Mouse (Mus musculus): ENCODE data around the gene Shisa8.
A peak's percentile ranks its signal among the peaks of the same experiment; 100 is the strongest.

Gene Shisa8

GRCm38 (mm10) chr15:82170437-82171377 is 41.9 kb downstream of the Shisa8 start:
- DNase-seq: no peak

GRCm38 (mm10) chr15:82169671-82170070 is 42.9 kb downstream of the Shisa8 start:
- no peak for DNase-seq

- DNase-seq: peak; percentile 63
Observed at GRCm38 (mm10) chr15:82167201-82168168, 45.1 kb downstream of the Shisa8 start.

DNA sequence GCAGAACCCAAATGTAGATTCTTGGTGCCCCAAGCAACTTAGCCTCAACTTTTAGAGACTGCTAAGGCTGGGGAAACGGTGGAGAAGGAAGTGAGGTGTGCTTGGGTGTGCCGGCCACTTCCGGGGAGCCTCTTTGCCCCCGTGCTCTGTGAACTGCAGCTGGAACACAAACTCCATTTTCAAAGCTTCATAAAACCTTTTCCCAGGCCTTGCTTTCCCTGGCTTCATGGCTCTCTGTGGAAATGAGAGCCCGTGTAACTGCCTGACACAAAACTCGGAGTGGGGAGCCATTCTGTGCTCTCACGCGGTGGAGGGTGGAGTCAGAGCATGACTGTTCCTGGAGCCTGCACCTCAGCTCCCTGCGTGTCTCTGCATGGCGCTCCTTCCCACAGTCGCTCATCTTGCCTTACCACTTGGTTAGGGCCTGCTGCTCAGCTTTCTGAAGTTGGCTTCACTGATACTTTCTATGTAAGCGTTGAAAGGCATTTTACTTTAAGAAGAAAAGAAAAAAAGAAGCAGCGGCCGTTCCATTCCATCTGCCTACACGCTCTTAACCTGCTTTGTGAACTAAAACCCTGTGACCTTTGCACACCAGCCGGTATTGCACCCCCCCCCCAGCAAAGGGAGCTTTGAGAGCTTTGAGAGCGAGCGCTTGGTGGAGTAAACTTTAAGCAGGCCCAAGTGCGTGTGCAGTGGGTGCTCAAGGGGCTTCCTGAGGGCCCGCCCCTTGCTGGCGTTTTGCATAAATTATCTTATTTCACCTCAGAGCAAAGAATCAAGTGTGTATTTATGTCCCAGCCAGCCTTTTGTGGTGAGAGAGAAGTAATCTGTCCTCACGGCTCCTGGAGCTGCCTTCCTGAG is 46.1 kb downstream of the Shisa8 start:
- DNase-seq: peak; percentile 40

DNA sequence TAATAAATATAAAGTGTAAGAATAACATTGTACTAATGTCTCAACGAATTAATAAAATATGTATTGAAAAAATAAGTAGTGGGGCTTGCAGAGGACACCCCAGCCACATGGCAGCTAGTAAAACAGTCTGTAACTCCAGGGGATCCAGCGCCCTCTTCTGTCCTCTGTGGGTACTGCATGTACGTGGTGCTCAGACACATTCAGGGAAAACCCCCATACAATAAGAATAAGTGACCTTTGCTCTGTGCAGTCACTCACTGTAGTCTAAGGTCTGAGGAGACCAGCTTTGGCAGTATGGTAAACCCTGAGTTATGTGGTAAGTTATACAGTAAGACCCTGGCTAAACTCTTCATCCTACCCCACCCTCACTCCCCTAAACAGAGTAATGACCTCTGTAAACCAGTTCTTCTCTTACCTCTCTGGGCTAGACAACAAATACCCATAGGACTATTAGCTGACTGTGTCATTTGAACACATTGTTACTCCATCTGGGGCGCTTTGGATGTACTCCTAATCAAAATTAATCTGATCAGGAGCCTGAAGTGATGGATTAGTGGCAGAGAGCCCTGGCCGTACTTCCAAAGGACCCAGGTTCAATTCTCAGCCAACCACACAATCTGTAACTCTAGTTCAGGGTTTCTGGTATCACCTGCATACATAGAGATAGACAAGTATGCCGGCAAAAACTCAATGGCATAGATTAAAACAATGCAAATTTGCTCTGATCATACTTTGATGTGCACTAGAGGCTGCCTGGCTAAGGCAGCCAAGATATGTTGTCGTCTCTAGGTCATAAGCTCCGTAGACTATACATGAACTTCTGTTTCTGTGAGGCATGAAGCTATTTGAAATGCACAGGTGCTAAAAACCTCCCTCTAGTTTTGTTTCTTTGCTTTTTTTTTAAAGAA is 47.0 kb downstream of the Shisa8 start:
- DNase-seq: peak; percentile 82

GRCm38 (mm10) chr15:82164496-82164895 is 48.1 kb downstream of the Shisa8 start:
- DNase-seq: no peak

DNA sequence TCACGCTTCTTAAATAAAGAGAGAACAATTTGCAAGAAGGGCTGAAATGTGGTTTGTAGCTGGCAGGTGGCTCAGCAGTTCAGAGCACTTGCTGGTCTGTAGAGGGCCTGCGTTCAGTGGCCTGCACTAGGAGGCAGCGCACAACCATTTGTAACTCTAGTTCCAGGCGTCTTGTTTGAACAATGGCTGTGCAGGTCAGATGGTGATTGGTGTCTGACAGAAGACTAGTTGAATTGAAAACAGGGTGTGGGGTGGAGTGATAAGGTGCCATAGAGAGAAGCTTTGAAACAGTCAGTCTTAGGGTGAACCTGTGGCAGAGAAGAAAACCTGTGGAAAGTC is 48.6 kb downstream of the Shisa8 start:
- no peak for DNase-seq

DNA sequence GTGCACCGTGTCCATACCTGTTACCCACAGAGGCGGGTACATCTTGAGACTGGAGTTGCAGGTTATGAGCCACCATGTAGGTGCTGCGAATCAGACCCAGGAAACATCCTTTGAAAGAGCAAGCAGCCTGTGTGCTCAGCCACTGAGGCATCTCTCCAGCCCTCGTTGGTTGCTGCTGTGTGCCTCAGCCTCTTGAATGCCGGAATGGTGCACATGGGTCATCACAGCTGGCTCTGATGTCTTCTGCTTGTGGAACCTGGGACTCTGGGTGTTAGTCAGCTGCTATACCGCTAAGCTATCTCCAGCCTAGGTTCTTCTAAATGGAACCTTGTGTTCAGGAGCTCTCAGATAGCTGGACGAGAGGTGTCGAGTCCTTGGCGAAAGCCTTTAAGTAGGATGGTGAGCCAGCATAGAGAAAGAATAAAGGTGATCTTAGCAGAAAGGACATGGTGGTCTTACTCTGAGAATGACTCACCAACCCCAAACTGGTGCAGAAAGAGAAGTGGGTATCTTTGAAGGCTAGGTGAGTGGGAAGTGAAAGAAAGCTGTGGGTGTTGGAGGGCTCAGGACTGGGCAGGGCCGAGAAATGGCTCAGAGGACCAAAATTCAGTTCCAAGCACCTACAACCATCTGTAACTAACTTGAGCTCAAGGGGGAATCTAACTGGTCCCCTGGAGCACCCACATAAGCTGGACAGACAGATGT is 49.1 kb downstream of the Shisa8 start:
- DNase-seq: no peak

GRCm38 (mm10) chr15:82161965-82162600 is 50.5 kb downstream of the Shisa8 start:
- no peak for DNase-seq

GRCm38 (mm10) chr15:82160731-82161640 is 51.6 kb downstream of the Shisa8 start:
- no peak for DNase-seq

GRCm38 (mm10) chr15:82159471-82159870 is 53.1 kb downstream of the Shisa8 start:
- peak; percentile 59 for DNase-seq

GRCm38 (mm10) chr15:82158243-82159035 is 54.2 kb downstream of the Shisa8 start:
- no peak for DNase-seq

GRCm38 (mm10) chr15:82156902-82157301 is 55.7 kb downstream of the Shisa8 start:
- DNase-seq: no peak

DNA sequence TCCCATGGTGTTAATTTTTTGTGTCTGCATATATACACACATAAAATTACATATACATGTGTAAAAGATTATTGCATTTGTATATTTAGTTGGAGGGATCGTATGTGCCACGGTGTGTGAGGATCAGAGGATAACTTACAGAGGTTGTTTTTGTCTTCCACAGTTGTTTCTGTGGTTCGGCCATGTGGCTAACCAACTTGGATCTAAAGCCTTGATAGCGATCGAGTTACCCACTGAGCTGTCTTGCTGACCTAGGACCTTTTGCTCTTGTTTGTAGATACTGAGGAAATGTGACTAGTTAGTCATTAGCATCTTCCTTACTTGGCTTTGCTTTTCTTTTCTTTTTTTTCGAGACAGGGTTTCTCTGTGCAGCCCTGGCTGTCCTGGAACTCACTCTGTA is 56.3 kb downstream of the Shisa8 start:
- DNase-seq: no peak
